Mouse (Mus musculus): Measurements from ENCODE around the gene Kcnj12.
A peak's percentile ranks its signal among the peaks of the same experiment; 100 is the strongest.

The Kcnj12 gene

GRCm38 (mm10) chr11:61056871-61057270, 34.5 kb downstream of the Kcnj12 start:
- no peak for DNase-seq (ENCODE audit: extremely low spot score, low spot score)

DNA sequence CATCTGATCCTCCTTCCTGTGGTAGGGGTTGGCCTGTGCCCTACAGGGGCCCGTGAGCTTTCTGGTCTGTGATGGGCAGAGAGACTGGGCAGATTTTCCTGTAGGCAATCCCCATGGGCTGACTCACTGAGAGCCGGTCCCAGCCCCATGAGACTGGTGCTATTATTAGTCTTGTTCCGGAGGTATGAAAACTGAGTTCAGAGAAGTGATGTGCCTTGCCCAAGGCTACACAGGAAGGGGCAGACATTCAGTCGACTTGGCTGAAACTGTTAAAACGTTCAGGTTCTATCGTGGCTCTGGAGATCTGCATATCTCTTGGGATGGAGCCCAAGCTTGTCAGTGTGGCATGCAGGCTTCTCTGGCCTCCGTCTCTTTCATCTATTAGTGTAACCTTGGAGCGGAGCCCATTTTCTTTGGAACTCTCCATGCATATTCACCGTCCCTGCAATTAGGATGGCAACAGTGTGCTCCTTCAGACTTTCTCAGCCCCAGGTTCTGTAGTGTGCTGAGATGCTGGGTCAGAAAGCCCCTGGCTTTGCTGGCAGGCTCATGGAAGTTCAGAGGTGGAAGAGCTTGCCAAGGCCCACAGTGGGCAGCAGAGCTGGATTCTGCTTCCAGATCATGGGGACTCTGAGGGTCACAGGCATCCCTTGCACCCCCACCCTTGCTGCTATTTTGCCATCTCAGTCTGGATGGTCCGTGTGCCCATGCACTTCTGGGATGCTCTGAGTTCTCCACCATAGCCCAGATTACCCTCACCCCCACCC, 37.5 kb downstream of the Kcnj12 start:
- no peak for DNase-seq (ENCODE audit: extremely low spot score, low spot score)

DNA sequence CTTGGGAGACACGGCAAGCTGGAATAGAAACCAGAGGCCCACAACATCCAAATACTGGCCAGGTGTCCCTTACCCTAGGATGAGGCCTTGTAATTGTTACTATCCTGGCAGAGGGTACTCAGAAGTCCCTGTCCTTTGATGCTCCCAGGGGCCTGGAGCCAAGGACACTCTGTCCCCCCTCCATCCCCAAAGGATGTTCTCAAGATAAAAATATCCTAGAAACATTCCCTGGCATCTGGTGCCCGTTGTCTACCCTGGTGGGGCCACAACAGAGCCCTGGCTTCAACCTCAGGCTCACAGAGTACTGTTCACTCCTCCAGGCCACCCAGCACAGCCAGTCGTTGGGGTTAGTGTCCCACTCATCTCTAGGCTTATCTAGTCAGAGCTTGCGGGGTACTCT, 38.3 kb downstream of the Kcnj12 start:
- no peak for DNase-seq (ENCODE audit: extremely low spot score, low spot score)

DNA sequence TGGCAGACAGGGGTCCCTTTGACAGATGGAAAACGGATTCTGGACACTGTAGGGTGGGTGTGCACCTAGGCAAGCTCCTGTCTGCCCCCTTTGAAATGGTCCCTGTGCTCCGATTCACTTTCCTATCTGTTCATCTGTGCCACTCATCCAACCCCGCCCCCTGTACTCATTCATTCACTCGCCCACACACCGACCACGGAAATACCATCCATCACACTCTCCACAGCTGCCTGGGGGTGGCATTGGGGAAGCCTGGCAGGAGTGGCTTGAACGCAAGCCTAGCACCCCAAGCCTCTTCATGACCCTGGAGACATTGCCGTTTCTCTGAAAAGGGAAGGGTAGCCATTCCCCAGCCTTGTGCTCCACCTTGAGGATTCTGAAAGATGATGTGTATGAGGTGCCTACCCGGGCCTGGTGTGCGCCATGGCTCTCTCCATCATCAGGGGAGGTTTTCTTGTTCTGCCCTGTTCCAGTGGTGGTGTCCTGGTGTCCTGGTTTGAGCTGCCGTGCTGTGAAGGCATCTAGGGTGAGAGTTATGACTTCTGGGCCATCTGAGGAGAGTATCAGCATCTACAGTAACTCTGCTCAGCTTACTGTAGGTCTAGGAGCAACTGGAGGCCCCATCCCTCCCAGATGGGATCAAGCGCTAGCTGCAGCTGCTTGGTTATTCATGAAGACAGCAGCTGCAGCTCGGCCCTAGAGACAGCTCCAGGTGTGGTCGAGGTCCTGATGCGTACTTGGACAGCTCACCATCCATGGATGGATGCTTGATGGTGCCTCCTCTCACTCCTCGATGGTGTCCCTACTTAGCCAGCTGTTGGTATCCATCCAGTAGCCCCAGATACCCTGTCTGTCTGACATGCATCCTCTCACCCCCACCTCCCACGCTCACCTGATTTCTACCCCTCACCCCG, 40.4 kb downstream of the Kcnj12 start:
- DNase-seq (ENCODE audit: extremely low spot score, low spot score), result no peak

GRCm38 (mm10) chr11:61063503-61063902, 41.1 kb downstream of the Kcnj12 start:
- no peak for DNase-seq (ENCODE audit: extremely low spot score, low spot score)

GRCm38 (mm10) chr11:61065620-61066019, 43.3 kb downstream of the Kcnj12 start:
- no peak for DNase-seq (ENCODE audit: extremely low spot score, low spot score)

- DNase-seq (ENCODE audit: extremely low spot score, low spot score), result no peak
These were observed 44.9 kb downstream of the Kcnj12 start for GRCm38 (mm10) chr11:61067133-61067835.

DNA sequence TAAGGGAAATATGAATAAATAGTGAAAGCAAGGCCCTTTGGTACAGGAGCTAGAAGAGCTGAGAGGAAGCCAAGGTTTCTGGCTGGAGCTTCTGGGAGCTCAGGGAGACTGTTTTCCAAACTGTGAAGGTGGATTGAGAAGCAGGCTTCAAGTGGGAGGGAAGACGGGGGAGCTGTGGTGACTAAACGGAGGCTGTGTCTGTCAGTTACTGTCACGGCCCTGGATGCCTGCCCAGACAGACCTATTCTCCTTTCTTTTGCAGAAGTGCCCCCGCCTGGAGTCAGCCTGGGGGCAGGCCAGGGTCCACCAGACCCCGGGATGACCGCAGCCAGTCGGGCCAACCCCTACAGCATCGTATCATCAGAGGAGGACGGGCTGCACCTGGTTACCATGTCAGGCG, 46.5 kb downstream of the Kcnj12 start:
- DNase-seq (ENCODE audit: extremely low spot score, low spot score), result no peak

DNA sequence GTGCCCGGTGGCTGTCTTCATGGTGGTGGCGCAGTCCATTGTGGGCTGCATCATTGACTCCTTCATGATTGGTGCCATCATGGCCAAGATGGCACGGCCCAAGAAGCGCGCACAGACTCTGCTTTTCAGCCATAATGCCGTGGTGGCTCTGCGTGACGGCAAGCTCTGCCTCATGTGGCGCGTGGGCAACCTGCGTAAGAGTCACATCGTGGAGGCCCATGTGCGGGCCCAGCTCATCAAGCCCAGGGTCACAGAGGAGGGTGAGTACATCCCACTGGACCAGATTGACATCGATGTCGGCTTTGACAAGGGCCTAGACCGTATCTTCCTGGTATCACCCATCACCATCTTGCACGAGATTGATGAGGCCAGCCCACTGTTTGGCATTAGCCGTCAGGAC, 47.3 kb downstream of the Kcnj12 start:
- no peak for DNase-seq (ENCODE audit: extremely low spot score, low spot score)

DNA sequence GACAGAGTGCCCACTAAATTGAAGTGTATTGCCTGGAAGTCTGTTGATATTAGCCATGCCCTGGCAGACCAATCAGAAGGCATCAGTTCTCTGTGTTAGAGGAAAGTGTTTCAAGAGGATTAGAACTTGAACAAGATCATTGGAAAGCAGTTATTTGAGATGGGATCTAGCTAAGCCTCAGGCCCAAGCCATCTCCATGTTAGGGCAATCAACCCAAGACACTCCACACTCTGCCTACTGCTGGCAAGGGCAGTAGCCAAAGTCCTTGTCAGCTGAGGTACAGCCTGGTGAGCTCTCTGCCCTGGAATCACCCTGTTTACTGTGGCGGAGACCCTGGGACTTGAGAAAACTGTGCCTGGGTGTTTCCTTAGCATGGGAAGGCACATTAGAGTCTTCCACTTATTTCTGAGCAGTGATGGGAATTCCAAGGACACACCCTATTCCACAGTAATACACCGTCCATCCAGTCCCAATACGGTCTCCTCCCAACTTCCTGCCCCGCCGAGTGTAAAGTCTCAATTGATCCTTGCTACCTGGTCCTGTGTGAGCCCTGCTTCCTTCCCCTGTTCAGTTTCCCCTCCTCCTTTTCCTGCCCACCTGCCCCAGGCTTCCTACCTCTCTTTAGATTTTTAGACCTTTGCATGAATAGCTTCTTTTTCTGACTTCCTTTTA, 52.4 kb downstream of the Kcnj12 start:
- no peak for DNase-seq (ENCODE audit: extremely low spot score, low spot score)

- no peak for DNase-seq (ENCODE audit: extremely low spot score, low spot score)
These were observed 53.3 kb downstream of the Kcnj12 start for GRCm38 (mm10) chr11:61075361-61076326.

GRCm38 (mm10) chr11:61081624-61082023, 59.3 kb downstream of the Kcnj12 start:
- no peak for DNase-seq (ENCODE audit: extremely low spot score, low spot score)

- no peak for DNase-seq (ENCODE audit: extremely low spot score, low spot score)
These were observed 67.8 kb downstream of the Kcnj12 start for GRCm38 (mm10) chr11:61090195-61090594.

GRCm38 (mm10) chr11:61091192-61091591, 68.8 kb downstream of the Kcnj12 start:
- no peak for DNase-seq (ENCODE audit: extremely low spot score, low spot score)

DNA sequence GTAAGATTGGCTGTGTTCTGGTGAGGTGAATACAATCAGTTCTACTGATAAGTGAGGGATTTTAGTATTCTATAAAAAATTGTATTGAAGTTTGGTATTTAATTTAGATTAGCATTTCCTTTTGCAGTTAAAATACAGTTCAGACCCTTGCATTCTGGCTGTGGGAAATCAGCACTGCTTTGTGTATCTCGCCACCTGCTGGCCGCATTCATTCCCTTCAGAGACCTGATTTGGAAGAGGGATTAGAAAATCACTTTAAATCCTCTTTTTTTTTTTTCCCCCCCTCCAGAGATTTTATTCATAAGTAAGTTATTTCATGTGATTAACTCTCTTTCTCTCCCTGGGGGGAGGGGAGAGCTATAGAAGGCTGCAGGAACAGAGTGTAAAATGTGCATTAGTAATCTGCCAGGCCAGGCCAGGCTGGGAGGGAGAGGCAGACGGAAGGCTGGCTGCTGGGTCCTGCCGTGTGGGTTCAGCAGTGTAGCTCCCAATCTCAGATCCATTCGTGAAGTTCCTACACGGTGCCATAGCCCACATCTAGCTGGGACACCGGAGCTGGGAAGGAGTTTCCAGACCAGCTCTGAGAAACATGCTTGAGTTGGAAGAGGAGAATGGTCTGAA, 69.4 kb downstream of the Kcnj12 start:
- peak; percentile 58 for DNase-seq (ENCODE audit: extremely low spot score, low spot score)

DNA sequence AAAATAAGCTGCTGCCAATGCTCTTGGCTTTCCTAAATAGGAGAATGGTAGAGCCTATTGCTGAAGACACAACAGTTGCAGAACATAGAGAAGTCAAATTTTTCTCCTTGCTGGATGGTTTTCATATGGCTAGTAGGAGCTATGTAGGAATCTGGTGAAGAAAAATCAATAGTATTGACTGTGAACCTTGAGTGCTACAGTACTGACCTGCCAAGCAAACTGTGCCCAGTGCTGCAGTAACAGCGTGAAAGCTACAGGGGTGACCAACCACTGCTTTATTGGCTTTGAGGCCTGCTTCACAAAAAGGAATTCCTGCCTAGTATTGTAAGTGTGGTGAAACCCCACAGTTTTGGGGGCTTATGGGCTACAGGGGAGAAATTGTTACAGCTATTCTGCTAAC, 75.7 kb downstream of the Kcnj12 start:
- no peak for DNase-seq (ENCODE audit: extremely low spot score, low spot score)

GRCm38 (mm10) chr11:61102397-61103339, 80.3 kb downstream of the Kcnj12 start:
- DNase-seq (ENCODE audit: extremely low spot score, low spot score), result no peak

DNA sequence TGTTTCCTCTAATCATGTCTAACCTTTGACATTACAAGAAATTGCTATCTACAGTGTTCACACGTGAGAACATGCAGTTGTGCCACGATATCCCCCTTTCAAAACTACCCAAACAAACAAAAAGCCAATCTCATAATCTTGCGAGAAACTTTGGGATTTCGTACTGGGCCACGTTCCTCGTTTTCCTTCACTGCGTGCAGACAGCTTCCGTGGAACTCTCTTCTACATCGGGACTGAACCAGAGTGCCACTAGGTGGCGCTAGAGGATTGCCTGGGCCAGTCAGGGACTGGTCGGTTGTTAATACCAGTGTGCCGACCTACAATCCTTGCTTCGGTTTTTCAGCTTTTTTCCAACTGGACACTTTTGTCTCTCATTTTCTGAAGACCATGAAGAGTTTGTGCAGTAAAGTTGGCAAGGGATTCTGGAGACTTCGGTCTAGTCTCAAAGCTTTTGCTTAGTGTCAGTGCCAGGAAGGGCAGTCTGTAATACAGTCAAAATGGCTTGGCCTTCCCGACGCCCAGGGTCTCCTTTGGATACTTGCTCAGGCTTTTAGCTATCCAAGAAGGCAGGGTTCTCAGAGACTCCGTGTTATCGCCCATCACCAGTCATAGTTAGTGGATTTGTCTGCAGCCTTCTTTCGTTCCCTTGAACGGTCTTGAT, 82.0 kb downstream of the Kcnj12 start:
- DNase-seq (ENCODE audit: extremely low spot score, low spot score), result peak; percentile 92

Measured in neural tube, embryonic 10.5 days (tissue).